Mouse (Mus musculus) bone marrow, adult 2 months (tissue): ENCODE data around the gene Olfr976. TPM values are rescaled to one million over a fixed set of nuclear protein-coding genes. Genes with fewer than 3 reads are reported as not detected.

Experiments used
- H3K27ac ChIP-seq: fragments of 200-500 bp; 2 replicates; pipeline ENCODE4 v1.5.1; 2012; ENCODE audit warnings: low read depth, mild to moderate bottlenecking, control low read depth, inconsistent platforms, low read length; ENCODE audit not compliant: control insufficient read depth, poor library complexity, insufficient read depth
- H3K4me1 ChIP-seq: fragments of 200-500 bp; 2 replicates; pipeline ENCODE4 v1.6.1; 2011; ENCODE audit warnings: low read length; ENCODE audit not compliant: control insufficient read depth, insufficient read depth
- H3K4me3 ChIP-seq: fragments of 200-500 bp; replicated peaks from 2 replicates; pipeline ENCODE3; 2011; ENCODE audit warnings: mild to moderate bottlenecking, low read depth, low read length, control low read depth; ENCODE audit not compliant: control insufficient read depth
- CTCF ChIP-seq: fragments of 200-500 bp; IDR thresholded peaks from 2 replicates; pipeline ENCODE4 v1.5.1; 2011; ENCODE audit warnings: low read length, control low read depth; ENCODE audit not compliant: control insufficient read depth, insufficient read depth
- POLR2A ChIP-seq: fragments of 200-500 bp; IDR thresholded peaks from 2 replicates; pipeline ENCODE4 v1.6.1; 2011; ENCODE audit warnings: low read depth, mild to moderate bottlenecking, control low read depth, low read length, borderline replicate concordance; ENCODE audit not compliant: control insufficient read depth
- WGBS: fragments of 180-500 bp; shearing (Covaris S2); methylation state at CpG from one replicate; pipeline ENCODE4 v1.1.7; 2018; 5-methylcytosine and 5-hydroxymethylcytosine counted together
- polyA plus RNA-seq: library from polyadenylated mRNA; stranded (reverse); fragments of >200 nt; gene quantifications from 2 replicates; pipeline ENCODE4 v1.2.4, GENCODE M21; 2011; ENCODE audit warnings: low replicate concordance; ENCODE audit not compliant: missing spikeins, insufficient read depth, insufficient read length

The Olfr976 gene
- polyA plus RNA-seq, 1 experiment: not detected

DNA sequence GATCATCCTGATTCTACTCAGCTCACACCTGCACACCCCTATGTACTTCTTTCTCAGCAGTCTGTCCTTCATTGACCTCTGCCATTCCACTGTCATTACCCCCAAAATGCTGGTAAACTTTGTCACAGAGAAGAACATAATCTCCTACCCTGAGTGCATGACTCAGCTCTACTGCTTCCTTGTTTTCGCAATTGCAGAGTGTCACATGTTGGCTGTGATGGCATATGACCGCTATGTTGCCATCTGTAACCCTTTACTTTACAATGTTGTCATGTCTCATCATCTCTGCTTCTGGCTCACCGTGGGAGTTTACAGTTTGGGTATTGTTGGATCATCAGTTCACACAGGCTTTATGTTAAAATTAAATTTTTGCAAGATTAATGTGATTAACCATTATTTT is 51.0 kb downstream of the Olfr976 start:
- WGBS: 20% methylated on average over 3 of the region's 3 CpGs
- no peaks in the 10 kb centered on the region for H3K4me1 ChIP-seq
- H3K4me3 ChIP-seq: no peak overlapping the region
- TF ChIP-seq POLR2A: no peak
- no peak for TF ChIP-seq CTCF
- H3K27ac ChIP-seq: no peak overlapping the region

DNA sequence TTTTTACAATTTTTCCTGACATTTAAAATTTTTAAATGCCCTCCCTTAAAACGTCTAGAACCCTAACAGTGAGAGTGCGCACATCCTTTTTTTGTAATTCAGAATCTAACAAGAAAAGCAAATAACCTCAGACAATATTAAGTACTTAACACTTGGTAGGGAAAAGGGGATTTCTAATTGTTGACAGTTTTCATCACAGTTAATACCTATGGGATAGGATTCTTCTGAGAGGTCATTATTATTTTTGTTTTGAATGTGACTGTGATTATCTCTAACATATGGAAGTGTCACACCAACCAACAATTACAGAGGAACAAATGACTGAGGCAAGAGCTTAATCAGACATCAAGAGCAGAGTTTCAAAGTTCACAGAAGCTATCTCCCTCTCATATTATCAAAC is 53.9 kb downstream of the Olfr976 start, which contains the start of gene Olfr229:
Olfr229 (plus strand) TSS at position 301 of the 400 bp plus-strand sequence.
- TF ChIP-seq CTCF: no peak
- no peak for TF ChIP-seq POLR2A
- Histone ChIP-seq H3K4me1 (no peaks in the 10 kb centered on the region), H3K27ac (no peak within 1 kb of the TSS), H3K4me3 (no peak within 1 kb of the TSS)
- WGBS: 74% methylated on average over 2 of the region's 2 CpGs

DNA sequence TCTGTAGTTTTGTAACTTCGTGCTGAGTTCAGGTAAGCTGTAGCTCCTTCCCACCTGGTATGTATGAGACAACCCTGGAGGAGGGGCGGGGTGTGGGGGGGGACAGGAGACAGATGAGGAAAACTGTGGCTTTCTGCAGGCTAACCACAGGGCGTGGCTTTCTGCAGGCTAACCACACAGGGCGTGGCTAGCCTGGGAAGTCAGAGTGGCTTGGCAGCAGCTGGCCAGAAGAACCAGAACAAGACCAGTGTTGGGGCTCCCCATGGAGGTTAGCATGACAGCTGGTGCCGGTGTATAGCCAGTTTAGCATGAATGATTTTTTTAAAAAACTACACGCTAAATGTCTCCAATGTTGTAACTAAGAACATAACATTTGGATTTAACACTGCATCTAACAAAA is 55.8 kb downstream of the Olfr976 start:
- Histone ChIP-seq H3K4me3 (no peak overlapping the region), H3K27ac (no peak overlapping the region), H3K4me1 (no peaks in the 10 kb centered on the region)
- WGBS: 2% methylated on average over 6 of the region's 6 CpGs
- TF ChIP-seq CTCF (no peak), POLR2A (no peak)

Other genes with a start within 250 kb of the Olfr976 start
- not detected in 2 replicates for gene Olfr965, start 249.8 kb downstream of the Olfr976 start, polyA plus RNA-seq
- gene Olfr150, start 230.2 kb downstream of the Olfr976 start, polyA plus RNA-seq: 1.1 and 5.3 TPM in 2 replicates
- not detected in 2 replicates for gene Olfr967, start 214.9 kb downstream of the Olfr976 start, polyA plus RNA-seq
- gene Olfr968, start 177.9 kb downstream of the Olfr976 start, polyA plus RNA-seq: not detected in 2 replicates
- not detected in 2 replicates for gene Olfr969, start 170.2 kb downstream of the Olfr976 start, polyA plus RNA-seq
- gene Olfr970, start 152.3 kb downstream of the Olfr976 start, polyA plus RNA-seq: not detected in 2 replicates
- gene Olfr971, start 124.3 kb downstream of the Olfr976 start, polyA plus RNA-seq: 0.65 TPM in 1 of 2 replicates, not detected in the other
- not detected in 2 replicates for gene Olfr972, start 94.7 kb downstream of the Olfr976 start, polyA plus RNA-seq
- not detected in 2 replicates for gene Olfr229, start 53.8 kb downstream of the Olfr976 start, polyA plus RNA-seq
- gene Olfr974, start 23.6 kb downstream of the Olfr976 start, polyA plus RNA-seq: not detected in 2 replicates
- not detected in 2 replicates for gene Olfr975, start 9.1 kb downstream of the Olfr976 start, polyA plus RNA-seq
- not detected in 2 replicates for gene Olfr978, start 31.0 kb upstream of the Olfr976 start, polyA plus RNA-seq
- gene Olfr979, start 42.3 kb upstream of the Olfr976 start, polyA plus RNA-seq: not detected in 2 replicates
- gene Olfr980, start 48.4 kb upstream of the Olfr976 start, polyA plus RNA-seq: not detected in 2 replicates
- gene Olfr981, start 60.3 kb upstream of the Olfr976 start, polyA plus RNA-seq: not detected in 2 replicates
- not detected in 2 replicates for gene Olfr982, start 112.7 kb upstream of the Olfr976 start, polyA plus RNA-seq
- gene Olfr983, start 132.5 kb upstream of the Olfr976 start, polyA plus RNA-seq: not detected in 2 replicates
- gene Olfr984, start 153.1 kb upstream of the Olfr976 start, polyA plus RNA-seq: not detected in 2 replicates
- gene Olfr985, start 169.1 kb upstream of the Olfr976 start, polyA plus RNA-seq: not detected in 2 replicates
- gene Tmem225, start 187.0 kb upstream of the Olfr976 start, polyA plus RNA-seq: not detected in 2 replicates
- 0.40 TPM in 1 of 2 replicates, not detected in the other for gene Olfr986, start 219.8 kb upstream of the Olfr976 start, polyA plus RNA-seq
- gene Zfp202, start 231.2 kb upstream of the Olfr976 start, polyA plus RNA-seq: 0.99 TPM in 1 of 2 replicates, not detected in the other